Mouse (Mus musculus): Measurements from ENCODE around the gene Kcnn4.

DNA sequence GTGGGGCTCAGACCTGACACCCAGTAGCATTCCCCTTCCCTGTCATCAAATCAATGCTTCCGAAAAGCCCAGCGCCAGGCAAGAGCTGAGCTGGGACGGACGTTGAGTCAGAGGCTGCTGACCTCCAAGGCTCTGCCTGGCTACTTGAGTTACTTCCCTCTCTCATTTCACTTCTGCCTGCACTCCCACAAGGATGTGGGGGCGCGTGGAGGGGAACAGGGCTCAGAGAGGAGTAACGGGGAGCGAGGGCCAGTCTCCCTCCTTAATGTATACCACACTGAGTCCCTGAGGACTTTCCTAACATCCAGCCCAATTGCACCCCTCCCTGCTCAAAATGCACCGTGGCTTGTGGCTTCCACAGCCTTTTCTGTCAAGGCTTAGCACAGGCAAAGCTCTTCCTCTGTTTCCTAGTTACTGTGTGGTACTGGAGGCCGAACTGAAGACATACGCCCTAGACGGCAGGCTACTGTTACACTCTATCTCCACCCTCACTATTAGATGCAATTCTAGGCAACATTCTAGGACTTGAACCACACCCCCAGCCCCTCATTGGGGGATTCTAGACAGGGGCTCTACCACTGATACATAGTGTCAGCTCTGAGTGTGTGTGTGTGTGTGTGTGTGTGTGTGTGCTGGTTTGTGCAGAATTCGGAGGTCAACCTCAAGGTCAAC lies 19.6 kb downstream of the Kcnn4 start:
- no peak for TF ChIP-seq MAFK (IDR thresholded peaks at IDR 0.05; ENCODE audit: insufficient read depth, low read depth, low read length)
- TF ChIP-seq ZNF384 (IDR thresholded peaks at IDR 0.05; ENCODE audit: low read depth, low read length): no peak
- no peak for TF ChIP-seq ZC3H11A (IDR thresholded peaks at IDR 0.05; ENCODE audit: borderline replicate concordance, low read depth, low read length)
- no peak for TF ChIP-seq CHD2 (IDR thresholded peaks at IDR 0.05; ENCODE audit: low read depth, low read length)

All from ES-E14 (cell line).